Mouse (Mus musculus) liver, postnatal 0 days (tissue): Measurements from ENCODE around the gene Fam168a. TPM values are rescaled to one million over a fixed set of nuclear protein-coding genes. Genes with fewer than 3 reads are reported as not detected.

Experiments
- ATAC-seq: fragments of 200-750 bp; cut with Nextera tagmentation; 2 replicates; pipeline ENCODE4 v1.8.0; 2017; ENCODE audit warnings: mild to moderate bottlenecking, moderate library complexity
- DNase-seq: peaks from one replicate; pipeline ENCODE4 v3.0.0-alpha.2; 2016
- H3K27ac ChIP-seq: fragments of 300-500 bp; sonication (generic); 2 replicates; pipeline ENCODE4 v1.5.1; 2014; ENCODE audit warnings: antibody characterized with exemption, moderate library complexity, mild to moderate bottlenecking, low read depth
- H3K27me3 ChIP-seq: fragments of 300-500 bp; sonication (generic); 2 replicates; pipeline ENCODE4 v1.6.1; 2014; ENCODE audit warnings: low read length, control low read depth, mixed read lengths; ENCODE audit not compliant: insufficient read depth
- H3K36me3 ChIP-seq: fragments of 300-500 bp; sonication (generic); replicated peaks from 2 replicates; pipeline ENCODE4 v1.6.1; 2014; ENCODE audit warnings: mild to moderate bottlenecking, control low read depth, low read length, moderate library complexity, mixed read lengths; ENCODE audit not compliant: insufficient read depth
- H3K4me1 ChIP-seq: fragments of 300-500 bp; sonication (generic); 2 replicates; pipeline ENCODE4 v1.6.1; 2014; ENCODE audit warnings: antibody characterized with exemption, mild to moderate bottlenecking, control low read depth; ENCODE audit not compliant: insufficient read depth
- H3K4me2 ChIP-seq: fragments of 300-500 bp; sonication (generic); 2 replicates; pipeline ENCODE4 v1.6.1; 2014; ENCODE audit warnings: low read depth, mild to moderate bottlenecking, low read length, moderate library complexity, mixed read lengths
- H3K4me3 ChIP-seq: fragments of 300-500 bp; sonication (generic); 2 replicates; pipeline ENCODE4 v1.5.1; 2014; ENCODE audit warnings: low read depth, low read length
- H3K9ac ChIP-seq: fragments of 300-500 bp; sonication (generic); replicated peaks from 2 replicates; pipeline ENCODE4 v1.6.1; 2014; ENCODE audit warnings: mild to moderate bottlenecking, moderate library complexity
- H3K9me3 ChIP-seq: fragments of 300-500 bp; sonication (generic); 2 replicates; pipeline ENCODE4 v1.6.1; 2016; ENCODE audit warnings: mild to moderate bottlenecking, control low read depth, low read length, mixed read lengths
- CTCF ChIP-seq: sonication (generic); IDR thresholded peaks from 2 replicates; pipeline ENCODE4 v1.5.1; 2016; ENCODE audit warnings: antibody characterized with exemption, low read depth
- EP300 ChIP-seq: IDR thresholded peaks from 2 replicates; pipeline ENCODE4 v1.6.1; 2016; ENCODE audit warnings: antibody characterized with exemption, low read depth, mild to moderate bottlenecking
- WGBS: fragments of 180-500 bp; shearing (Covaris S2); extraction: QIAGEN DNeasy Blood & Tissue Kit; methylation state at CpG from one replicate; pipeline ENCODE4 v1.1.7; 2014; ENCODE audit not compliant: insufficient replicate concordance; 5-methylcytosine and 5-hydroxymethylcytosine counted together
- polyA plus RNA-seq: library from polyadenylated mRNA; unstranded; fragments of >200 nt; fragmentation: Nextera tagmentation; extraction: Ambion mirVana; gene quantifications from 2 replicates; pipeline ENCODE4 v1.2.1, GENCODE M21; 2015

Gene Fam168a
- polyA plus RNA-seq, 1 experiment from 2014 or later, result 4.3 TPM

DNA sequence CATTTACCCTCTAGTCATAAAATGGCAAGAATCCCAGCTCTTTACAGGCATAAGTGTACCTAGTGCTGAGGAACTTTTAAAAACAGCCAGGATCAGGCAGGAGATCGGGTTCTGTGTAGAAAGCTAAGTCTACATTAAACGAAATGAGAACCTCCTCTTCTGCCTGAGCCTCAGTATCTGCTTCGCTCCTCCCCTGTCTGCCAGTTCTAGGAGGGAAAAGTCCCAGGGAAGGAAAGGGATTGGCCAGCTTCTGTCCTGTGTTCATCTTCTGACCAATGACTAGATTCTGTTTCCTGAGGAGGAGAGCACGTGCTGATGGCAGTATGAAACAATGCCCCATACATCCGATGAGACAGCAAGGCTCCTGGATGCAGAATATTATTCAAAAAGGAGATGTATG lies 25.3 kb upstream of the Fam168a start:
- H3K27me3 ChIP-seq, result no peaks in the 10 kb centered on the region
- no peak overlapping the region for H3K4me3 ChIP-seq
- no peak overlapping the region for H3K27ac ChIP-seq
- H3K36me3 ChIP-seq, result no peaks in the 10 kb centered on the region
- DNase-seq (no peak), ATAC-seq (no peak)
- H3K4me1 ChIP-seq, result 0 out of 2 replicates have a peak, but pooled peaks cover 3% of the 10 kb centered on the region
- no peaks in the 10 kb centered on the region for H3K9me3 ChIP-seq
- no peak overlapping the region for H3K4me2 ChIP-seq
- no peak overlapping the region; the same call in 1 of the 2 replicates for H3K9ac ChIP-seq
- 48% methylated on average over 5 of the region's 5 CpGs for WGBS
- TF ChIP-seq EP300 (no peak), CTCF (no peak)

DNA sequence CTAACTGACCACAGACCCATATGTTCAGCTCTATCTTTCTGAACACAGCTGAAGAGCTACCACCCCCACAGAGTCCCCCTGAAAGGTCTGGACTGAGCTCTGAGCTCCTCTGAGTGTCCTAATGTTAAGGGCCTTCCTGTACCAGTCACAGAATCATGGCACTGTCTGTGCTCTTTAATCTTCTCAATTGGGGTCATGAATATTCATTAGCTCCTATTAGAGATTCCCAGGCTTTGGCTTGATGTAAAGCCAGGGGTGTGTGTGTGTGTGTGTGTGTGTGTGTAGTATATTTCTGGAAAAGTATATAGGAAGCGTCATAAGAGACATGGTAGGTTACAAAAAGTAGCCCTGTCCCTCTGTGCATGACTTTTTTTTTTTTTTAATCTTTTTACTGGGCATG lies 23.2 kb upstream of the Fam168a start:
- H3K27ac ChIP-seq, result no peak overlapping the region
- 93% methylated on average over 1 of the region's 1 CpGs for WGBS

DNA sequence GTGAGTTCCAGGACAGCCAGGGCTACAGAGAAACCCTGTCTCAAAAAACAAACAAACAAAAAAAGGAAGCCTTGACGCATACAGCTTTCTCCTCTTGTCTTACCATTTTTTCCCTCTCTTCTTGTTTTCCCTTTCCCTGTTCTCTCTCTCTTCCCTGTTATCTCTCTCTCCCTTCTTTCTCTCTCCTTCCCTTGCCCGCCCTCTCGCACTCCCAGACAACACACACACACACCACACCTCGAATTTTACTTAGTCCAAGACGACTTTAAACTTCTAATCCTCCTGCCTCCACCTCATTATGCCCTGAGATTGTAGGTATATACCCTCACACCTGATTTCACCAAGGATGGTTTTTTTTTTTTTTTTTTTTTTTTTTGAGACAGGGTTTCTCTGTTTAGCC lies 22.4 kb upstream of the Fam168a start:
- Histone ChIP-seq H3K4me3 (no peak overlapping the region), H3K4me1 (0 out of 2 replicates have a peak, but pooled peaks cover 3% of the 10 kb centered on the region), H3K9me3 (no peaks in the 10 kb centered on the region), H3K27me3 (no peaks in the 10 kb centered on the region), H3K4me2 (peak overlapping the region; percentile 23; the same call in 1 of the 2 replicates), H3K27ac (peak overlapping the region; percentile 58), H3K36me3 (no peaks in the 10 kb centered on the region), H3K9ac (no peak overlapping the region)
- WGBS, result 54% methylated on average over 5 of the region's 5 CpGs
- no peak for TF ChIP-seq CTCF
- TF ChIP-seq EP300, result no peak
- DNase-seq (no peak), ATAC-seq (peak; percentile 43)

More for the DNA sequence above, 23.2 kb upstream of the Fam168a start:
- no peak for DNase-seq
- TF ChIP-seq EP300 (no peak), CTCF (no peak)
- Histone ChIP-seq H3K9me3 (no peaks in the 10 kb centered on the region), H3K4me3 (no peak overlapping the region), H3K4me1 (0 out of 2 replicates have a peak, but pooled peaks cover 3% of the 10 kb centered on the region), H3K4me2 (no peak overlapping the region), H3K9ac (no peak overlapping the region), H3K27me3 (no peaks in the 10 kb centered on the region), H3K36me3 (no peaks in the 10 kb centered on the region)
- no peak for ATAC-seq

DNA sequence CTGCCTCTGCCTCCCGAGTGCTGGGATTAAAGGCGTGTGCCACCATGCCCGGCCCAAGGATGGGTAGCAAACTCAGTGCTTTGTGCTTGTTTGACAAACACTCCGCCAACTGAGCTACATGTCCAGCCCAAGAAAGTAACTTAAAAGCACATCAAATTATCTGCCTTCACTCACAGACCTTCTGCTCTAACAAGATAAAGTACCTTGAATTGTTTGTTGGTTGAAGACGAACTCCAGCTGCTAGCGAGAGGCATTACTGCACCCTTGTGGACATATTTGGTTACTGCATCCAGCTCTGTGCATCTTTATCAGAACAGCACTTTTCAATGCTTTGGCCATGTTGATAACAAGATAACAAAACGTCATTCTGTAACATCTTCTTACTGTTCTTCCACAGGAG lies 21.9 kb upstream of the Fam168a start:
- no peak overlapping the region for H3K4me3 ChIP-seq
- peak overlapping the region; percentile 58 for H3K27ac ChIP-seq
- ATAC-seq, result peak; percentile 85
- H3K9ac ChIP-seq, result no peak overlapping the region
- no peaks in the 10 kb centered on the region for H3K36me3 ChIP-seq
- H3K4me1 ChIP-seq, result 0 out of 2 replicates have a peak, but pooled peaks cover 3% of the 10 kb centered on the region
- 31% methylated on average over 7 of the region's 7 CpGs for WGBS
- H3K9me3 ChIP-seq, result no peaks in the 10 kb centered on the region
- H3K27me3 ChIP-seq, result no peaks in the 10 kb centered on the region
- TF ChIP-seq CTCF (peak; percentile 99), EP300 (peak; percentile 96)
- DNase-seq, result peak; percentile 75
- H3K4me2 ChIP-seq, result 0 out of 2 replicates have a peak overlapping the region, but pooled peaks have one; percentile 23

DNA sequence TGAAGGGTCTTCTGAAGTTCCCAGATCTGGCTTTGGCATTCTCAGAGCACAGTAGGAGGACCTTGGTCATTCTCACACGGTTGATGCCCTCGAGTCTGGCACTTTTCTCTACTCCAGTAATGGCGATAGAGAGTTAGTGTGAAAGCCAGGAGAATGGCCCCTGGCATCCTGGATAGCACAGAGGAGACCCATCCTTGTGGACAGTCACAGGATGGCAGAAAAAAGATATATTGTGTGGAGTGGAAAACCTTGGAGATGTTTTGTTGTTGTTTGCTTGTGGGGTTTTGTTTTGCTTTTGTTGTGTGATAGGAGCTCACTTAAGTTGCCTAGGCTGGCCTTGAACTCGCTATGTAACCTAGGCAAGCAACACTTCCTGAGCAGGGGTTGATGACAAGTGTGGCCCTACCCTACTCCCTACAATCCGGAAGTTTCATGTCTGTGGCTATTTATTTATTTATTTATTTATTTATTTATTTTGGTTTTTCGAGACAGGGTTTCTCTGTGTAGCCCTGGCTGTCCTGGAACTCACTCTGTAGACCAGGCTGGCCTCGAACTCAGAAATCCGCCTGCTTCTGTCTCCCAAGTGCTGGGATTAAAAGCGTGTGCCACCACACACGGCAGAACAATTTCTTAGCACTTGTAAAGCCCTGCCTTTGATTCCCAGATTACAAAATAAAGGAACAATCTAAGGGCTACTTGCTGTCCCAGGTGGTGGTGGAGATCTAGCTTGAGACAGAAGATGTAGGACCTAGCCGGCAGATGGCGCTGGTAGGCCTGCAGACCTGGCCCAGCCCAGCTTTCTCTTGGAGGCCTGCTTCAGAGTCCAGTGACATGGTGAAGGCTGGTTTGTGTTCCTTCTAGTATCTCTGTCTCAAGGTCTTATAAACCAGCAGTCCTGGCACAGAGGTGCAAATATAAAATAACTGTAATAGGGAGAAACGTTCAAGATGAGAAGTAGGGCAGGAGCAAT lies 21.1 kb upstream of the Fam168a start:
- no peaks in the 10 kb centered on the region for H3K27me3 ChIP-seq
- TF ChIP-seq EP300, result no peak
- TF ChIP-seq CTCF, result peak; percentile 95
- DNase-seq (peak; percentile 89), ATAC-seq (peak; percentile 74)
- no peaks in the 10 kb centered on the region for H3K9me3 ChIP-seq
- H3K27ac ChIP-seq, result peak overlapping the region; percentile 24; the same call in 1 of the 2 replicates
- 0 out of 2 replicates have a peak, but pooled peaks cover 3% of the 10 kb centered on the region for H3K4me1 ChIP-seq
- H3K4me2 ChIP-seq, result no peak overlapping the region
- no peaks in the 10 kb centered on the region for H3K36me3 ChIP-seq
- H3K9ac ChIP-seq, result no peak overlapping the region
- no peak overlapping the region for H3K4me3 ChIP-seq
- WGBS, result 36% methylated on average over 13 of the region's 13 CpGs

DNA sequence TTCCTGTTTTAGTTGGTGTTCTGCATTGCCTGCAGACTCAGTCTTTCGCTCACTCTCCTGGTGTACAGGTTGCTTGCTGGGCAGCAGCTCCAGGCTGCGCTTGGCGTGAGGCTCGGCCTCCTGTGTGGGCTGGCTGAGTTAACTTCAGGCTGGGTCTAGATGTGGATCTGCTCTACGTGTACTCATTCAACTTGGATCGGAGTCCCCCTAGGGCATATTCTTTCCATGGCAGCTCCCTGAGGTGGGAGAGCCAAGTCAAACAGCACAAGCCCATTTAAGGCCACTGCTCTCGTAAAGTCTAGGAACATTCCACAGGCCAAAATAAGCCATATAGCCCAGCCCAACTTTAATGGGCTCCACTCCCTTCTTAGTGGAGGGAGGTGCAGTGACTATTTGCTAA lies 18.0 kb upstream of the Fam168a start:
- H3K9ac ChIP-seq, result no peak overlapping the region
- no peaks in the 10 kb centered on the region for H3K36me3 ChIP-seq
- TF ChIP-seq CTCF (no peak), EP300 (no peak)
- no peaks in the 10 kb centered on the region for H3K9me3 ChIP-seq
- H3K4me2 ChIP-seq, result no peak overlapping the region
- H3K4me3 ChIP-seq, result no peak overlapping the region
- whole genome bisulfite sequencing, result 88% methylated on average over 7 of the region's 7 CpGs
- H3K4me1 ChIP-seq, result 0 out of 2 replicates have a peak, but pooled peaks cover 3% of the 10 kb centered on the region
- no peak overlapping the region for H3K27ac ChIP-seq
- no peaks in the 10 kb centered on the region for H3K27me3 ChIP-seq
- DNase-seq, result no peak
- no peak for ATAC-seq
